Mouse (Mus musculus) erythroblast, embryonic 14.5 days (primary cell): ENCODE data around the gene Kcnk13. TPM values are rescaled to one million over a fixed set of nuclear protein-coding genes. Genes with fewer than 3 reads are reported as not detected.

Experiments used
- H3K27me3 ChIP-seq: 2 replicates; pipeline ENCODE4 v1.6.1; 2012; ENCODE audit warnings: inconsistent platforms; ENCODE audit not compliant: control insufficient read depth
- H3K36me3 ChIP-seq: 2 replicates; pipeline ENCODE4 v1.6.1; 2012; ENCODE audit warnings: mild to moderate bottlenecking, inconsistent platforms; ENCODE audit not compliant: control insufficient read depth
- H3K4me1 ChIP-seq: 2 replicates; pipeline ENCODE4 v1.6.1; 2012; ENCODE audit warnings: inconsistent platforms; ENCODE audit not compliant: control insufficient read depth
- H3K4me3 ChIP-seq: replicated peaks from 2 replicates; pipeline ENCODE3; 2012; ENCODE audit warnings: moderate library complexity, mild to moderate bottlenecking, inconsistent platforms
- H3K9me3 ChIP-seq: 2 replicates; pipeline ENCODE4 v1.6.1; 2012; ENCODE audit warnings: low read length, inconsistent platforms, mixed read lengths; ENCODE audit not compliant: control insufficient read depth
- GATA1 ChIP-seq: IDR thresholded peaks from 2 replicates; pipeline ENCODE4 v1.6.1; 2012; ENCODE audit warnings: low read length, inconsistent platforms, mixed read lengths
- TAL1 ChIP-seq: IDR thresholded peaks from 3 replicates; pipeline ENCODE4 v1.6.1; 2012; ENCODE audit warnings: low read length, inconsistent platforms, mixed read lengths
- polyA plus RNA-seq: library from polyadenylated mRNA; stranded (reverse); fragments of >175 nt; gene quantifications from 2 replicates; pipeline ENCODE4 v1.2.3, GENCODE M21; 2012

Gene Kcnk13
- polyA plus RNA-seq, 1 experiment, result not detected

GRCm38 (mm10) chr12:100109986-100110696 lies 145.8 kb downstream of the Kcnk13 start, which contains the start of gene Psmc1:
TSS of gene Psmc1 (plus strand) at chr12:100110154.
- TF ChIP-seq TAL1 (no peak), GATA1 (no peak)
- Histone ChIP-seq H3K4me3 (peak within 1 kb of the TSS; percentile 79), H3K9me3 (no peaks in the 10 kb centered on the region), H3K27me3 (no peaks in the 10 kb centered on the region), H3K36me3 (peaks cover 36% of the 10 kb centered on the region), H3K4me1 (peaks cover 35% of the 10 kb centered on the region)

Other genes starting within 250 kb of the Kcnk13 start
- 0.94 and 1.8 TPM in 2 replicates for gene Efcab11, start 80.1 kb upstream of the Kcnk13 start, polyA plus RNA-seq
- gene Tdp1, start 80.0 kb upstream of the Kcnk13 start, polyA plus RNA-seq, result 0.66 and 2.1 TPM in 2 replicates
- 2.6 and 2.7 TPM in 2 replicates for gene Psmc1, start 145.7 kb downstream of the Kcnk13 start, polyA plus RNA-seq
- 0.22 and 0.30 TPM in 2 replicates for gene Nrde2, start 195.2 kb downstream of the Kcnk13 start, polyA plus RNA-seq
- gene Calm1, start 234.9 kb downstream of the Kcnk13 start, polyA plus RNA-seq, result 39.8 and 55.7 TPM in 2 replicates